Mouse (Mus musculus): Measurements from ENCODE around the gene Sumo1. TPM values are rescaled to one million over a fixed set of nuclear protein-coding genes. Genes with fewer than 3 reads are reported as not detected.

The Sumo1 gene
- polyA plus RNA-seq, 1 experiment from 2014 or later: 307 TPM

- ATAC-seq: no peak
- H3K36me3 ChIP-seq (ENCODE audit: control insufficient read depth, insufficient read depth, low read length): no peaks in the 10 kb centered on the region
- H3K9ac ChIP-seq (ENCODE audit: low read depth, low read length): no peak overlapping the region
- no peaks in the 10 kb centered on the region for H3K4me1 ChIP-seq (ENCODE audit: control insufficient read depth, insufficient read depth, low read length)
- no peak overlapping the region for H3K4me2 ChIP-seq (ENCODE audit: low read depth, low read length)
- H3K27ac ChIP-seq (ENCODE audit: low read length): no peak overlapping the region
- 0 out of 2 replicates have a peak, but pooled peaks cover 2% of the 10 kb centered on the region for H3K9me3 ChIP-seq (ENCODE audit: control insufficient read depth, low read length)
- WGBS: 58% methylated on average over 7 of the region's 7 CpGs
- no peak overlapping the region for H3K4me3 ChIP-seq (ENCODE audit: low read length)
- H3K27me3 ChIP-seq (replicated peaks; ENCODE audit: control insufficient read depth, insufficient read depth, low read length): no peaks in the 10 kb centered on the region
Measured at GRCm38 (mm10) chr1:59607071-59607470, 63.6 kb downstream of the Sumo1 start.

- 88% methylated on average over 13 of the region's 13 CpGs for WGBS
- ATAC-seq: no peak
Measured at GRCm38 (mm10) chr1:59606479-59606878, 64.2 kb downstream of the Sumo1 start.

GRCm38 (mm10) chr1:59603893-59604292, 66.7 kb downstream of the Sumo1 start:
- H3K27ac ChIP-seq (ENCODE audit: low read length): no peak overlapping the region
- 29% methylated on average over 11 of the region's 11 CpGs for WGBS
- H3K4me3 ChIP-seq (ENCODE audit: low read length): no peak overlapping the region
- no peak overlapping the region for H3K9ac ChIP-seq (ENCODE audit: low read depth, low read length)
- no peaks in the 10 kb centered on the region for H3K4me1 ChIP-seq (ENCODE audit: control insufficient read depth, insufficient read depth, low read length)
- no peaks in the 10 kb centered on the region for H3K27me3 ChIP-seq (replicated peaks; ENCODE audit: control insufficient read depth, insufficient read depth, low read length)
- H3K36me3 ChIP-seq (ENCODE audit: control insufficient read depth, insufficient read depth, low read length): no peaks in the 10 kb centered on the region
- no peak overlapping the region for H3K4me2 ChIP-seq (ENCODE audit: low read depth, low read length)
- ATAC-seq: no peak
- H3K9me3 ChIP-seq (ENCODE audit: control insufficient read depth, low read length): no peaks in the 10 kb centered on the region

More at GRCm38 (mm10) chr1:59606479-59606878, 64.2 kb downstream of the Sumo1 start:
- 0 out of 2 replicates have a peak, but pooled peaks cover 2% of the 10 kb centered on the region for H3K9me3 ChIP-seq (ENCODE audit: control insufficient read depth, low read length)
- no peak overlapping the region for H3K9ac ChIP-seq (ENCODE audit: low read depth, low read length)
- no peak overlapping the region for H3K4me2 ChIP-seq (ENCODE audit: low read depth, low read length)
- H3K36me3 ChIP-seq (ENCODE audit: control insufficient read depth, insufficient read depth, low read length): no peaks in the 10 kb centered on the region
- H3K27me3 ChIP-seq (replicated peaks; ENCODE audit: control insufficient read depth, insufficient read depth, low read length): no peaks in the 10 kb centered on the region
- H3K4me3 ChIP-seq (ENCODE audit: low read length): no peak overlapping the region
- H3K27ac ChIP-seq (ENCODE audit: low read length): no peak overlapping the region
- H3K4me1 ChIP-seq (ENCODE audit: control insufficient read depth, insufficient read depth, low read length): no peaks in the 10 kb centered on the region

GRCm38 (mm10) chr1:59603417-59603712, 67.3 kb downstream of the Sumo1 start:
- Histone ChIP-seq H3K9me3 (ENCODE audit: control insufficient read depth, low read length) (no peaks in the 10 kb centered on the region), H3K36me3 (ENCODE audit: control insufficient read depth, insufficient read depth, low read length) (no peaks in the 10 kb centered on the region), H3K4me3 (ENCODE audit: low read length) (no peak overlapping the region), H3K4me1 (ENCODE audit: control insufficient read depth, insufficient read depth, low read length) (no peaks in the 10 kb centered on the region), H3K9ac (ENCODE audit: low read depth, low read length) (no peak overlapping the region), H3K27me3 (replicated peaks; ENCODE audit: control insufficient read depth, insufficient read depth, low read length) (no peaks in the 10 kb centered on the region), H3K4me2 (ENCODE audit: low read depth, low read length) (no peak overlapping the region), H3K27ac (ENCODE audit: low read length) (no peak overlapping the region)
- ATAC-seq: no peak
- WGBS: 80% methylated on average over 2 of the region's 2 CpGs

DNA sequence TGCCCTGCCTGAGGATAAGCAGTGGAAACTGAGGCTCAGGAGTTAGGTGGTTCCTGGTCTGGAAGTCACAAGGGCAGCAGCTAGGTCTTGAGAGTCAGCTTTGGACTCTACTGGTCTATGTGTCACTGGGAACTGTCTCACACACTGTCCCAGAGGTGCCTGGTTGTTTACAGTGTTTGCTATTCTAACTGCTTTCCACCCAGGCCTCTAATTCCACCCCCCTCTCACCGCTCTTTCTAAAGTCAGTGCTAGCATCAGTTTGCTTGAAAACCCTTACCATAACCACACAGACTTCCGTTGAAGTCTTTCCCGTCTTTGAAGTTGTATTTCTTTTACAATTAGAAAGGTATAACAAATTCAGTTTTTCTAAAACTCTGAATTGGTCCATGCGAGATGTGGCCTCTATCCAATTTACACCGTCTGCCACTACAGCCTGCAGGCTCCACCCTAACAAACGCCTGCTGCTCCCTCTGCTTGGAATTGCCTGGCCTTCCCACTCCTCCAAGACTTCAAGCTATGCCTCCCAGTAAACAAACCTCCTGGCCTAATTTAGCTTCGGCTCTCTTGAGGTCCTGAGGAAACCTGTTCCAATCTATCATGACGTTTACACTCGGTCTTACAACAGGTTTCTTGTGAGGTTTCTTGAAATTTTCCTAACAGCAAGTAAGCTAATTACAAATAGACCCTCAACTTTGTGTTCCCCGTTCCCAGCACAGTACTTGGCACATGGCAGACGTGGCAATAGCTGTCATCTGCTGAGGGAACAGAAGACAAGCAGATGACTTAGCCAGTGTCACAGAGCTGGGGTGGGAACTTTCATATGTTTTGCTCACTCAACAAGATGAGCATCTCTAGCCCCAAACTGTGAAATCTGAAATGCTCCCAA, 67.9 kb downstream of the Sumo1 start:
- Histone ChIP-seq H3K9ac (ENCODE audit: low read depth, low read length) (no peak overlapping the region), H3K27ac (ENCODE audit: low read length) (no peak overlapping the region), H3K4me2 (ENCODE audit: low read depth, low read length) (no peak overlapping the region), H3K4me3 (ENCODE audit: low read length) (no peak overlapping the region), H3K27me3 (replicated peaks; ENCODE audit: control insufficient read depth, insufficient read depth, low read length) (no peaks in the 10 kb centered on the region), H3K9me3 (ENCODE audit: control insufficient read depth, low read length) (no peaks in the 10 kb centered on the region), H3K36me3 (ENCODE audit: control insufficient read depth, insufficient read depth, low read length) (no peaks in the 10 kb centered on the region), H3K4me1 (ENCODE audit: control insufficient read depth, insufficient read depth, low read length) (no peaks in the 10 kb centered on the region)
- 46% methylated on average over 11 of the region's 11 CpGs for WGBS
- ATAC-seq: no peak

DNA sequence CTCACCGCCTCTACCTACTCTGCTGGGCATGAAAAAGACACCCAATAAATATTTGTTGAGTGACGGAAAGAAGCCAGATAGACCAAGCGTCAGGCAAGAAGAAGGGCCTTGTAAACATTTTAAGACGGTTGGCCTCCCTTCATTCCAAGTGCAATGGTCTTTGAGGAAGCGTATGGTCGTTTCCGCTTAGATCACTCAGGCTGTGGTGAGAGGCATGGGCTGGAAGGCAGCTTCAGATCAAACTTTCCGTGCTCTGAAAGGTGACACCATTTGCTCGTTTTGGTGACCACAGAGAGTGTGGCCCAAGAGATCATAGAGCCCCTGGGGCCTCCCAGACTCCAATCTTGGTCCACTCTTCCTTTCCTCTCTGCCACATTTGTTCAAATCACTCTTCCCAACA, 75.0 kb downstream of the Sumo1 start:
- no peak overlapping the region for H3K9ac ChIP-seq (ENCODE audit: low read depth, low read length)
- no peak overlapping the region for H3K27ac ChIP-seq (ENCODE audit: low read length)
- 71% methylated on average over 9 of the region's 9 CpGs for WGBS
- no peaks in the 10 kb centered on the region for H3K9me3 ChIP-seq (ENCODE audit: control insufficient read depth, low read length)
- no peak overlapping the region for H3K4me3 ChIP-seq (ENCODE audit: low read length)
- no peaks in the 10 kb centered on the region for H3K4me1 ChIP-seq (ENCODE audit: control insufficient read depth, insufficient read depth, low read length)
- H3K27me3 ChIP-seq (replicated peaks; ENCODE audit: control insufficient read depth, insufficient read depth, low read length): no peaks in the 10 kb centered on the region
- no peaks in the 10 kb centered on the region for H3K36me3 ChIP-seq (ENCODE audit: control insufficient read depth, insufficient read depth, low read length)
- ATAC-seq: no peak
- no peak overlapping the region for H3K4me2 ChIP-seq (ENCODE audit: low read depth, low read length)

GRCm38 (mm10) chr1:59594586-59595266, 75.9 kb downstream of the Sumo1 start:
- no peak overlapping the region for H3K27ac ChIP-seq (ENCODE audit: low read length)
- no peak for ATAC-seq

GRCm38 (mm10) chr1:59593622-59594035, 77.0 kb downstream of the Sumo1 start:
- 82% methylated on average over 2 of the region's 2 CpGs for WGBS
- Histone ChIP-seq H3K9me3 (ENCODE audit: control insufficient read depth, low read length) (no peaks in the 10 kb centered on the region), H3K4me1 (ENCODE audit: control insufficient read depth, insufficient read depth, low read length) (no peaks in the 10 kb centered on the region), H3K36me3 (ENCODE audit: control insufficient read depth, insufficient read depth, low read length) (no peaks in the 10 kb centered on the region), H3K9ac (ENCODE audit: low read depth, low read length) (no peak overlapping the region), H3K27me3 (replicated peaks; ENCODE audit: control insufficient read depth, insufficient read depth, low read length) (no peaks in the 10 kb centered on the region), H3K4me2 (ENCODE audit: low read depth, low read length) (no peak overlapping the region), H3K27ac (ENCODE audit: low read length) (no peak overlapping the region), H3K4me3 (ENCODE audit: low read length) (no peak overlapping the region)
- no peak for ATAC-seq

More at GRCm38 (mm10) chr1:59594586-59595266, 75.9 kb downstream of the Sumo1 start:
- H3K9me3 ChIP-seq (ENCODE audit: control insufficient read depth, low read length): no peaks in the 10 kb centered on the region
- 71% methylated on average over 11 of the region's 11 CpGs for WGBS
- no peaks in the 10 kb centered on the region for H3K4me1 ChIP-seq (ENCODE audit: control insufficient read depth, insufficient read depth, low read length)
- no peak overlapping the region for H3K4me2 ChIP-seq (ENCODE audit: low read depth, low read length)
- no peak overlapping the region for H3K9ac ChIP-seq (ENCODE audit: low read depth, low read length)
- no peak overlapping the region for H3K4me3 ChIP-seq (ENCODE audit: low read length)
- H3K27me3 ChIP-seq (replicated peaks; ENCODE audit: control insufficient read depth, insufficient read depth, low read length): no peaks in the 10 kb centered on the region
- H3K36me3 ChIP-seq (ENCODE audit: control insufficient read depth, insufficient read depth, low read length): no peaks in the 10 kb centered on the region

DNA sequence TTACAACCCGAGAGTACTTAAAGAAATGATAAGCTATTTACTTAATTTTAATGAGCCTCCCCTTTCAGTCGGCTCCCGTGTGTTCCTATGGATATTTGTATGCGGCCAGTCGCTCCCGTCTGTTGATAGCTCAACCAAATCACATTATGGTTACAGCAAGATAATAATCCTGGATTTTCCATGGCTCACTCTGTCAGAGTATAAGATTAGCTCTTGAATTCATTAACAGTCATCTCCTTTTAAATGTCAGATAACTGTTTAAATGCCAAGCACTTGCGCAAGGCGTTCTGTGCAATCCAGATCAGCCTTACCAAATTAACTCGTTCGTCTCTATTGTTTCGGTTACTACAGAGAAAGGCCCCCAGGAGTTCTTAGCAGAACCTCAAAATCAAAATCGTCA, 77.8 kb downstream of the Sumo1 start:
- Histone ChIP-seq H3K36me3 (ENCODE audit: control insufficient read depth, insufficient read depth, low read length) (no peaks in the 10 kb centered on the region), H3K4me1 (ENCODE audit: control insufficient read depth, insufficient read depth, low read length) (no peaks in the 10 kb centered on the region), H3K4me2 (ENCODE audit: low read depth, low read length) (peak overlapping the region; percentile 34; the same call in 1 of the 2 replicates), H3K27ac (ENCODE audit: low read length) (no peak overlapping the region), H3K4me3 (ENCODE audit: low read length) (no peak overlapping the region), H3K9me3 (ENCODE audit: control insufficient read depth, low read length) (no peaks in the 10 kb centered on the region), H3K27me3 (replicated peaks; ENCODE audit: control insufficient read depth, insufficient read depth, low read length) (no peaks in the 10 kb centered on the region), H3K9ac (ENCODE audit: low read depth, low read length) (no peak overlapping the region)
- WGBS: 32% methylated on average over 12 of the region's 12 CpGs
- no peak for ATAC-seq
